ENCODE assay signal across 8 mouse cellular contexts in the genomic region with DNA sequence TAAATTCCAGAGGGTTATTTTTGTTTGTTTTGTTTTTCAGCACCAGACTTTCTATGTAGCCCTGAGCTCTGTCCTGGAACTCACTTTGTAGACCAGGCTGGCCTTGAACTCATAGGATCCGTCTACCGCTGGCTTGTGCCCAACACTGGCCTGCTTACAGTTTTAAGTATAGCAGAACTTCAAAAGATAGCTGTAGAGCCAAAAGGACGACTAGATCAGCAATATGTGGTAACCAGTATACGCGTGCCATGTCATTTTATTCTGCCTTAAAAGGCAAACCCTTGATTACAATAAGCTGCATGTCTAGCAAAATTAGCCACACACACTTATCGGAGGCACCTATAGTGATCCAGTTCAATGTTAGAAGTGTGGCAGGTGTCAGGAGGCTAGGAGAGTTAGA. TPM values are rescaled to one million over a fixed set of nuclear protein-coding genes. Genes with fewer than 3 reads are reported as not detected.
DNase-seq lines count a peak whose midpoint lies in the region; ATAC-seq and TF ChIP-seq lines count a peak whose summit lies in the region.

No protein-coding gene starts in this region.

- intact Hi-C loops in heart, adult 2 months (cut with DNase I) = no loop called here

- no peaks in the 10 kb centered on the region for H3K27me3 ChIP-seq in heart, embryonic 14.5 days (ENCODE audit: control insufficient read depth, insufficient read depth, low read length)
- H3K27me3 ChIP-seq in heart, adult 2 months (ENCODE audit: control insufficient read depth, insufficient read depth, low read length) = no peaks in the 10 kb centered on the region
- no peaks in the 10 kb centered on the region for H3K27me3 ChIP-seq in CH12.LX (replicated peaks)
- H3K27me3 ChIP-seq in embryonic facial prominence, embryonic 14.5 days (replicated peaks; ENCODE audit: control insufficient read depth, insufficient read depth, low read length) = no peaks in the 10 kb centered on the region
- H3K27me3 ChIP-seq in limb, embryonic 14.5 days (ENCODE audit: control insufficient read depth, insufficient read depth, low read length) = no peaks in the 10 kb centered on the region

- no peak for TF ChIP-seq RAD21 in CH12.LX (IDR thresholded peaks at IDR 0.05; ENCODE audit: low read depth, low read length)

- WGBS in heart, embryonic 14.5 days = 57% methylated on average over 6 of the region's 6 CpGs
- WGBS in heart, adult 2 months = 50% methylated on average over 6 of the region's 6 CpGs
- WGBS in embryonic facial prominence, embryonic 14.5 days = 61% methylated on average over 6 of the region's 6 CpGs
- 66% methylated on average over 6 of the region's 6 CpGs for WGBS in limb, embryonic 14.5 days

- no peak for TF ChIP-seq CTCF in heart, adult 2 months (IDR thresholded peaks at IDR 0.05)
- no peak for TF ChIP-seq CTCF in CH12.LX (conservative IDR thresholded peaks at IDR 0.05 in 1 of 2, IDR thresholded peaks at IDR 0.05 in 1 of 2; ENCODE audit: low read depth in 2 of 2, low read length in 2 of 2)

- peak overlapping the region in 1 of 2 experiments; percentile 21; a peak in 1 of 4 replicates for H3K27ac ChIP-seq in heart, embryonic 14.5 days (replicated peaks in 1 of 2; ENCODE audit: control insufficient read depth in 1 of 2, insufficient read depth in 1 of 2, low read depth in 2 of 2, low read length in 2 of 2)
- H3K27ac ChIP-seq in heart, adult 2 months = no peak overlapping the region
- H3K27ac ChIP-seq in CH12.LX (ENCODE audit: insufficient read depth, low read depth) = peak overlapping the region; percentile 83; the same call in 1 of the 2 replicates
- peak overlapping the region; percentile 96 for H3K27ac ChIP-seq in embryonic facial prominence, embryonic 14.5 days (replicated peaks; ENCODE audit: low read depth, low read length)
- 0 out of 2 replicates have a peak overlapping the region, but pooled peaks have one; percentile 94 for H3K27ac ChIP-seq in limb, embryonic 14.5 days (replicated peaks; ENCODE audit: low read depth, low read length)

- no peak for ATAC-seq in heart, embryonic 14.5 days (ENCODE audit: insufficient number of reproducible peaks, insufficient read depth, low FRiP score, low read depth)
- ATAC-seq in embryonic facial prominence, embryonic 14.5 days (ENCODE audit: low read depth) = no peak
- no peak for ATAC-seq in limb, embryonic 14.5 days (ENCODE audit: low FRiP score, low read depth)

- H3K4me2 ChIP-seq in heart, embryonic 14.5 days (ENCODE audit: low read length) = peak overlapping the region; percentile 68
- peak overlapping the region; percentile 99 for H3K4me2 ChIP-seq in CH12.LX (ENCODE audit: insufficient read depth, low read depth, poor library complexity, severe bottlenecking)
- H3K4me2 ChIP-seq in embryonic facial prominence, embryonic 14.5 days (ENCODE audit: low read depth, low read length) = peak overlapping the region; percentile 66
- H3K4me2 ChIP-seq in limb, embryonic 14.5 days (replicated peaks; ENCODE audit: low read depth, low read length, severe bottlenecking) = peak overlapping the region; percentile 58

- no peaks in the 10 kb centered on the region; the same call in 1 of the 2 replicates for H3K79me2 ChIP-seq in heart, adult 2 months (replicated peaks; ENCODE audit: control insufficient read depth, insufficient read depth, low read length)
- H3K79me2 ChIP-seq in CH12.LX (replicated peaks; ENCODE audit: control insufficient read depth, extremely low read depth, insufficient read depth, poor library complexity, severe bottlenecking) = peaks cover 52% of the 10 kb centered on the region

- dilution Hi-C loops in CH12.LX (cut with MboI; ENCODE audit: extremely low pct_ligation_motif_present, extremely low pct_unique_long_range_greater_than_20kb, low sequenced_read_pairs) = no loop called here

- H3K4me3 ChIP-seq in heart, embryonic 14.5 days (ENCODE audit: control insufficient read depth in 1 of 2, insufficient read depth in 1 of 2, low read depth in 1 of 2, low read length in 2 of 2) = peak overlapping the region; percentile 2 to 70; a peak in 3 of 4 replicates
- no peak overlapping the region for H3K4me3 ChIP-seq in heart, adult 2 months
- H3K4me3 ChIP-seq in CH12.LX (replicated peaks in 1 of 3; ENCODE audit: low read depth in 2 of 3, low read length in 2 of 3, poor library complexity in 1 of 3) = peak overlapping the region; percentile 77 to 95 (median 85)
- H3K4me3 ChIP-seq in embryonic facial prominence, embryonic 14.5 days (ENCODE audit: low read depth, low read length) = peak overlapping the region; percentile 81
- peak overlapping the region; percentile 82 for H3K4me3 ChIP-seq in limb, embryonic 14.5 days (replicated peaks; ENCODE audit: low read length)

- TF ChIP-seq POLR2A in heart, adult 2 months (IDR thresholded peaks at IDR 0.05; ENCODE audit: insufficient read depth, low read depth, low read length) = no peak
- TF ChIP-seq POLR2A in CH12.LX (IDR thresholded peaks at IDR 0.05; ENCODE audit: low read depth, low read length) = no peak
- TF ChIP-seq POLR2A in limb, embryonic 14.5 days (IDR thresholded peaks at IDR 0.05; ENCODE audit: borderline replicate concordance, extremely low read depth, insufficient read depth, insufficient read length) = no peak

- in situ Hi-C loops in CH12.LX (cut with MboI; ENCODE audit: low pct_ligation_motif_present, low pct_unique_long_range_greater_than_20kb, low sequenced_read_pairs) = no loop called here

- no peak for DNase-seq in heart, adult 2 months
- no peak for DNase-seq in CH12.LX (ENCODE audit: extremely low read depth)
- peak; percentile 12 for DNase-seq in embryonic facial prominence, embryonic 14.5 days (ENCODE audit: low spot score)
- no peak for DNase-seq in limb, embryonic 14.5 days (ENCODE audit: low spot score)
- DNase-seq in left cerebral cortex, adult 11 months (ENCODE audit: low spot score) = no peak
- DNase-seq in urinary bladder, postnatal 25 days (ENCODE audit: low spot score) = no peak
- no peak for DNase-seq in yolk sac, embryonic 10.5 days (ENCODE audit: low spot score)

- H3K9me3 ChIP-seq in heart, embryonic 14.5 days (ENCODE audit: control insufficient read depth, low read length) = no peaks in the 10 kb centered on the region
- H3K9me3 ChIP-seq in CH12.LX (replicated peaks; ENCODE audit: low read length) = no peaks in the 10 kb centered on the region
- H3K9me3 ChIP-seq in embryonic facial prominence, embryonic 14.5 days (ENCODE audit: control insufficient read depth, low read length) = no peaks in the 10 kb centered on the region
- H3K9me3 ChIP-seq in limb, embryonic 14.5 days (ENCODE audit: control insufficient read depth, low read length) = no peaks in the 10 kb centered on the region

- H3K4me1 ChIP-seq in heart, embryonic 14.5 days (ENCODE audit: control insufficient read depth in 2 of 2, insufficient read depth in 2 of 2, low read length in 2 of 2) = peaks cover 2 to 30% of the 10 kb centered on the region in 2 experiments; a peak in 2 of 4 replicates
- H3K4me1 ChIP-seq in heart, adult 2 months (ENCODE audit: control insufficient read depth, insufficient read depth, low read length) = peaks cover 5% of the 10 kb centered on the region
- H3K4me1 ChIP-seq in CH12.LX (ENCODE audit: control insufficient read depth in 1 of 2, insufficient read depth in 2 of 2) = peaks cover 0 to 37% of the 10 kb centered on the region in 2 experiments; a peak in 2 of 4 replicates
- 0 out of 2 replicates have a peak, but pooled peaks cover 11% of the 10 kb centered on the region for H3K4me1 ChIP-seq in embryonic facial prominence, embryonic 14.5 days (ENCODE audit: control insufficient read depth, insufficient read depth, low read length)
- peaks cover 11% of the 10 kb centered on the region for H3K4me1 ChIP-seq in limb, embryonic 14.5 days (ENCODE audit: control insufficient read depth, insufficient read depth, low read length)

- H3K9ac ChIP-seq in heart, embryonic 14.5 days (ENCODE audit: low read length) = peak overlapping the region; percentile 85
- no peak overlapping the region for H3K9ac ChIP-seq in heart, adult 2 months (ENCODE audit: low read depth, low read length)
- peak overlapping the region; percentile 72 for H3K9ac ChIP-seq in CH12.LX (ENCODE audit: insufficient read depth, low read depth)
- H3K9ac ChIP-seq in embryonic facial prominence, embryonic 14.5 days (ENCODE audit: low read depth, low read length) = peak overlapping the region; percentile 87
- peak overlapping the region; percentile 91 for H3K9ac ChIP-seq in limb, embryonic 14.5 days (ENCODE audit: low read depth, low read length, severe bottlenecking)

- no peak for TF ChIP-seq EP300 in heart, adult 2 months (IDR thresholded peaks at IDR 0.05; ENCODE audit: insufficient read depth, low read depth, low read length)
- TF ChIP-seq EP300 in CH12.LX (IDR thresholded peaks at IDR 0.05; ENCODE audit: low read length) = no peak

- peaks cover 55% of the 10 kb centered on the region for H3K36me3 ChIP-seq in heart, embryonic 14.5 days (ENCODE audit: control insufficient read depth, insufficient read depth, low read length)
- H3K36me3 ChIP-seq in heart, adult 2 months (ENCODE audit: control insufficient read depth, insufficient read depth, low read length) = peaks cover 4% of the 10 kb centered on the region
- peaks cover 27 to 54% of the 10 kb centered on the region in 2 experiments for H3K36me3 ChIP-seq in CH12.LX (replicated peaks in 1 of 2; ENCODE audit: control insufficient read depth in 1 of 2, insufficient read depth in 1 of 2, low read length in 1 of 2)
- H3K36me3 ChIP-seq in embryonic facial prominence, embryonic 14.5 days (ENCODE audit: control insufficient read depth, insufficient read depth, low read length) = peaks cover 55% of the 10 kb centered on the region
- H3K36me3 ChIP-seq in limb, embryonic 14.5 days (ENCODE audit: control insufficient read depth, insufficient read depth, low read length) = peaks cover 44% of the 10 kb centered on the region

RNA-seq across cellular contexts. Expression of a gene that starts 1.2 kb away (rescaled TPM):
- 138 and 155 TPM in 2 replicates for polyA plus RNA-seq in heart, embryonic 14.5 days (2014; fragmentation: Nextera tagmentation; extraction: Ambion mirVana)
- 1 to 10 TPM; 5.2 to 5.7 TPM for total RNA-seq in heart, adult 2 months (2021)
- polyA plus RNA-seq in heart, adult 2 months (2012; rRNA removed) = 3.4 and 4.5 TPM in 2 replicates
- 260 and 289 TPM in 2 replicates for total RNA-seq in CH12.LX (2012; rRNA removed)
- 457 and 467 TPM in 2 replicates for total RNA-seq in CH12.LX (2014; rRNA removed)
- polyA plus RNA-seq in CH12.LX (2012; ENCODE audit: insufficient read length, low read depth) = 296 and 297 TPM in 2 replicates
- 185 and 216 TPM in 2 replicates for polyA plus RNA-seq in embryonic facial prominence, embryonic 14.5 days (2014; fragmentation: Nextera tagmentation; extraction: Ambion mirVana)
- 124 and 126 TPM in 2 replicates for polyA plus RNA-seq in limb, embryonic 14.5 days (2012; rRNA removed)
- 193 and 207 TPM in 2 replicates for polyA plus RNA-seq in limb, embryonic 14.5 days (2014; fragmentation: Nextera tagmentation; extraction: Ambion mirVana)

RNA-seq across cellular contexts. Expression of a gene that starts 30.2 kb away (rescaled TPM):
- 0.07 and 0.09 TPM in 2 replicates for polyA plus RNA-seq in heart, embryonic 14.5 days (2014; fragmentation: Nextera tagmentation; extraction: Ambion mirVana)
- not detected for total RNA-seq in heart, adult 2 months (2021)
- polyA plus RNA-seq in heart, adult 2 months (2012; rRNA removed) = 0.02 TPM in 1 of 2 replicates, not detected in the other
- total RNA-seq in CH12.LX (2012; rRNA removed) (0.04 and 0.08 TPM in 2 replicates), CH12.LX (2014; rRNA removed) (0.07 and 0.19 TPM in 2 replicates)
- polyA plus RNA-seq in CH12.LX (2012; ENCODE audit: insufficient read length, low read depth) = 0.11 and 0.14 TPM in 2 replicates
- polyA plus RNA-seq in embryonic facial prominence, embryonic 14.5 days (2014; fragmentation: Nextera tagmentation; extraction: Ambion mirVana) = 0.13 and 0.37 TPM in 2 replicates
- polyA plus RNA-seq in limb, embryonic 14.5 days (2012; rRNA removed) = 0.46 and 0.52 TPM in 2 replicates
- polyA plus RNA-seq in limb, embryonic 14.5 days (2014; fragmentation: Nextera tagmentation; extraction: Ambion mirVana) = 0.12 and 0.17 TPM in 2 replicates

RNA-seq across cellular contexts. Expression of a gene that starts 58.9 kb away (rescaled TPM):
- 47.3 and 58.1 TPM in 2 replicates for polyA plus RNA-seq in heart, embryonic 14.5 days (2014; fragmentation: Nextera tagmentation; extraction: Ambion mirVana)
- 10 to 100 TPM; 57.4 to 66.9 TPM for total RNA-seq in heart, adult 2 months (2021)
- 15.5 and 34.1 TPM in 2 replicates for polyA plus RNA-seq in heart, adult 2 months (2012; rRNA removed)
- total RNA-seq in CH12.LX (2012; rRNA removed) = 166 and 177 TPM in 2 replicates
- total RNA-seq in CH12.LX (2014; rRNA removed) = 339 and 375 TPM in 2 replicates
- polyA plus RNA-seq in CH12.LX (2012; ENCODE audit: insufficient read length, low read depth) = 190 and 206 TPM in 2 replicates
- 97.8 and 104 TPM in 2 replicates for polyA plus RNA-seq in embryonic facial prominence, embryonic 14.5 days (2014; fragmentation: Nextera tagmentation; extraction: Ambion mirVana)
- 40.9 and 57.0 TPM in 2 replicates for polyA plus RNA-seq in limb, embryonic 14.5 days (2012; rRNA removed)
- 86.9 and 88.7 TPM in 2 replicates for polyA plus RNA-seq in limb, embryonic 14.5 days (2014; fragmentation: Nextera tagmentation; extraction: Ambion mirVana)

Comparison
In these comparisons a context has a peak if more than half of its experiments do, and no peak if none do; other contexts are left out.
1. RNA of a gene that starts 1.2 kb away (polyA plus RNA-seq): 296 to 297 TPM in CH12.LX, 124 to 207 TPM in limb, embryonic 14.5 days, 185 to 216 TPM in embryonic facial prominence, embryonic 14.5 days and 138 to 155 TPM in heart, embryonic 14.5 days; 3.4 to 4.5 TPM in heart, adult 2 months; every median in the first group is over 10 times any median in the second.
2. Peak in every context shown above with its lines, with median percentiles within 50 percentile points of each other: H3K4me2 ChIP-seq.